Mouse (Mus musculus) midbrain, embryonic 13.5 days (tissue): ENCODE measurements at regions not wholly inside any gene's neighbourhood (a gene's known extent, or its start where the extent isn't known, plus 50 kb on each side); places are given as distances from the start of the nearest gene placed in this dataset.

Source experiments
- ATAC-seq: fragments of 200-750 bp; cut with Nextera tagmentation; 2 replicates; pipeline ENCODE4 v1.8.0; 2017; ENCODE audit warnings: mild to moderate bottlenecking, moderate TSS enrichment, moderate library complexity
- H3K27ac ChIP-seq: fragments of 300-500 bp; sonication (generic); 2 replicates; pipeline ENCODE4 v1.5.1; 2015; ENCODE audit warnings: inconsistent platforms, mild to moderate bottlenecking, moderate library complexity
- H3K27me3 ChIP-seq: fragments of 300-500 bp; sonication (generic); 2 replicates; pipeline ENCODE4 v1.6.1; 2015; ENCODE audit warnings: mild to moderate bottlenecking, inconsistent platforms
- H3K36me3 ChIP-seq: fragments of 300-500 bp; sonication (generic); 2 replicates; pipeline ENCODE4 v1.6.1; 2015; ENCODE audit warnings: mild to moderate bottlenecking, inconsistent platforms
- H3K4me1 ChIP-seq: fragments of 300-500 bp; sonication (generic); replicated peaks from 2 replicates; pipeline ENCODE4 v1.6.1; 2015; ENCODE audit warnings: inconsistent platforms
- H3K4me2 ChIP-seq: fragments of 300-500 bp; sonication (generic); replicated peaks from 2 replicates; pipeline ENCODE4 v1.6.1; 2015; ENCODE audit warnings: moderate library complexity, mild to moderate bottlenecking, inconsistent platforms
- H3K4me3 ChIP-seq: fragments of 300-500 bp; sonication (generic); replicated peaks from 2 replicates; pipeline ENCODE4 v1.5.1; 2015; ENCODE audit warnings: mild to moderate bottlenecking, inconsistent platforms
- H3K9ac ChIP-seq: fragments of 300-500 bp; sonication (generic); replicated peaks from 2 replicates; pipeline ENCODE4 v1.6.1; 2015; ENCODE audit warnings: mild to moderate bottlenecking, inconsistent platforms
- H3K9me3 ChIP-seq: fragments of 300-500 bp; sonication (generic); 2 replicates; pipeline ENCODE4 v1.6.1; 2016; ENCODE audit warnings: mild to moderate bottlenecking, inconsistent platforms
- WGBS: fragments of 180-500 bp; shearing (Covaris S2); methylation state at CpG from one replicate; pipeline ENCODE4 v1.1.7; 2015; 5-methylcytosine and 5-hydroxymethylcytosine counted together

GRCm38 (mm10) chrX:110334288-110334687, 479.8 kb upstream of the Pou3f4 start:
- no peak for ATAC-seq
- H3K9ac ChIP-seq, result no peak overlapping the region
- 85% methylated on average over 2 of the region's 2 CpGs for WGBS

GRCm38 (mm10) chrX:110335013-110335412, 479.1 kb upstream of the Pou3f4 start:
- H3K9me3 ChIP-seq, result no peaks in the 10 kb centered on the region
- H3K27ac ChIP-seq, result no peak overlapping the region
- H3K36me3 ChIP-seq, result no peaks in the 10 kb centered on the region
- no peaks in the 10 kb centered on the region for H3K4me1 ChIP-seq
- no peak overlapping the region for H3K4me3 ChIP-seq
- H3K4me2 ChIP-seq, result no peak overlapping the region
- WGBS, result 83% methylated on average over 1 of the region's 1 CpGs
- no peaks in the 10 kb centered on the region for H3K27me3 ChIP-seq
- ATAC-seq, result no peak
- no peak overlapping the region for H3K9ac ChIP-seq

More at GRCm38 (mm10) chrX:110334288-110334687, 479.8 kb upstream of the Pou3f4 start:
- no peaks in the 10 kb centered on the region for H3K4me1 ChIP-seq
- no peak overlapping the region for H3K4me3 ChIP-seq
- no peaks in the 10 kb centered on the region for H3K9me3 ChIP-seq
- no peak overlapping the region for H3K27ac ChIP-seq
- H3K36me3 ChIP-seq, result no peaks in the 10 kb centered on the region
- no peak overlapping the region for H3K4me2 ChIP-seq
- H3K27me3 ChIP-seq, result no peaks in the 10 kb centered on the region
